Mouse (Mus musculus) skeletal muscle tissue, postnatal 0 days (tissue): ENCODE results near the gene Cst11. TPM values are rescaled to one million over a fixed set of nuclear protein-coding genes. Genes with fewer than 3 reads are reported as not detected.

Experiments used
- polyA plus RNA-seq: library from polyadenylated mRNA; unstranded; fragments of >200 nt; fragmentation: Nextera tagmentation; extraction: Ambion mirVana; gene quantifications from 2 replicates; pipeline ENCODE4 v1.2.1, GENCODE M21; 2015

Cst11 gene
- not detected in 2 replicates for polyA plus RNA-seq

DNA sequence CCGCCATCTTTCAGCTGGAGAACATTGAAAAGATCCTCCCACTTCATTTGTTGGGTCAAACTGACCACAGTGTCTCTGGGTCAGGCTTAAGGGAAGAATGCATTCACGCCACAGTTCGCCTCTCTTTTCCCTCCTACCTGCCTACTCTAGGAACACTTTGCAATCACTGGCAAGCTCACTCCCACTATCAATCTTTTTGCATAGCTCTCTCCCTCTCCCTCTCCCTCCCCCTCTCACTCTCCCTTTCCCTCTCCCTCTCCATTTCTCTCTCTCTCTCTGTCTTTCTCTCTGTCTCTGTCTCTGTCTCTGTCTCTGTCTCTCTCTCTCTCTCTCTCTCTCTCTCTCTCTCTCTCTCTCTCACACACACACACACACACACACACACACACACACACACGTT, at the start of gene Cst11:
TSS of gene Cst11 (minus strand) at position 101 of the 400 bp plus-strand sequence.

DNA sequence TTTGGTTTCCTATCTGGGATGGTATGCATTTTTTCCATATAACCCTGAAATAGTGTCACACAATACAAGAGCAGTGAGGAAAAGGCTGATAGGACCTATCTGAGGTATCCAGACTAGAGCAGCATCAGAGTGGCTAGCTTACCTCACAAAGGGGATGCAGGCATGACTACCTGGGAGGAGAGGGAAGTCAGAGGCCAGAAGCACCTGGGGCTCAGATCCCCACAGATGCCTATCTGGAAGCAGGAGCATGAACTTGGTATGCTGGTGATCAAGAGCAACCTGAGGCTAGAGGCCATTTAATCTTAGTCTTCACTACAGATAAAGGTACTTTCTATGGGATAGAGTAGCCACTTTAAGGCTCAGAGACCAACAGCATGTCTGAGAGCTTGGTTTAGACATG, 48.6 kb upstream of the Cst11 start, which contains the start of gene Cst13:
TSS of gene Cst13 (plus strand) at position 173 of the 400 bp plus-strand sequence.

DNA sequence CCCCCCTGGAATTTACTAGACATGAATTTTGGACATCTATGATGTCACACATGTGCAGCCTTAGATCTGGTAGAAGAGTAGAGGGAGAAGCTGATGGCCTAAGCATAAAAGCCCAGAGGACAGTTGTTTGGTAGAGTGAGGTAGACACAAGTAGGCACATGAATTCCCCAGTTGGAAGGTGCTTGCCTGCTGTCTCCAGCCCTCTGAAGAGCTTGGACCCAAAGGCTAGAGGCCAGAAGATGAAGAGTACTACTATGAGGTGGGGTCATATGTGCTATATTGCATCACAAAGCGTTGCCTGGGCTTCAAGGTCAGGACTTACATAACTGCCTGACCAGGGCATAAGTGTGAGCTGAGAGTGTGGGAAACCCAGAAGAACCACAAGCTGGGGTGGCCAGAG, 27.2 kb upstream of the Cst11 start, which contains the start of gene Cst8:
TSS of gene Cst8 (plus strand) at position 301 of the 400 bp plus-strand sequence.

DNA sequence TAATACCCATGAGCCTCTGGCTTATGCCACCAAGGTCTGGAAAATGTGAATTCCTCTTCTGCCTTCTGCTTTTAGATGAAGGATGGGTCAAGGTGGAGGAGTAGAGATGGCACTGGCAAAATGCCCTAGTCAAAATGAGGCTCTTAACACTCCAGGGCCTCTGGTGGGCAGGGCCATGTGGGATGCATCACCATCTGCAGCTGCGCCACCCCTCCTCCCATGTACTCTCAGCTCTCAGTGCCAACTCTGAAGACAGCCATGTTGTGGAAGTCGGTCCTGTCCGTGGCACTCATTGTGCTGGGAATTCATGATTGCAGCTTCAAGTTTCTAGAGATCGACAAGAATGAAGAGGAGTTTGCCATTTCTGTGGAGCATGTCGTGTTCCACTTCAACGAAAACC, 17.8 kb upstream of the Cst11 start, which contains the start of gene Cst12:
TSS of gene Cst12 (plus strand) at position 220 of the 400 bp plus-strand sequence.

DNA sequence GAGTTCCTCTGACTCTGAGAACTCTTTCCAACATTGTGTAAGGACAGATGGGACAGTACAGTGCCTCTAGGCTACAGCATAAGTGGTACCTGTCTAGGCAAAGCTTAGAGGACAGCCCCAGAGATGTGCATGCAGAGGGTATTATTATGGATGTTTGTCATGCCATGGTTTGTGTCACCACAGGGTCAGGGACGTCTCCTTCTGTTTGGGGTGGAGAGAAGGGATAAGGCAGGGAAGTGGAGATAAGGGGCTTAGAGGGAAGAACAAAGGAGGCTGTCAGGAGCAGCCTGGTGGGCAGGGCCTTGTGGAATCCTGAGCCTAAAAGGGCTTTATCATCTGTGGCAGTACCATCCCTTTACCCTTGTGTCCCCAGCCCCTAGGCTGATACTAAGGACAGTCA, 10.4 kb upstream of the Cst11 start, which contains the start of gene 8030411F24Rik:
TSS of gene 8030411F24Rik (plus strand) at position 301 of the 400 bp plus-strand sequence.

DNA sequence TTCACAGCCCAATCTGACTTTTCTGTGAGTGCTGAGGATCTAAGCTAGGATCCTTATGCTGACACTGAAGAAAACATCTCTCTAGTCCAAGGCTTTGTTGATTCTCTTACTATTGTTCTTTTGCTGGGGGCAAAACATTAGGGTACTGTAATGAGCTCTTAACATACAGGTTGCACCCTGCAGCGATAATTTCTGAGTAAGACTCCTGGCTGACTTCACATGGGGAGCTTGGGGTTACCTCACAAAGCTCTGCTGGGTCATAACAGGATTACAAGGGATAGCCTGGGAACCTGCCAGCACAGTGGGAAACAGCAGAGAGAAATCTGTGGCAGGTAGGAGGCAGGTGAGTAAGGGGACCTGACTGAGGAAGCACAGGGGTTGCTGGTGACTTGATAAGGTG, 21.2 kb downstream of the Cst11 start, which contains the start of gene Cstl1:
TSS of gene Cstl1 (plus strand) at position 301 of the 400 bp plus-strand sequence.

DNA sequence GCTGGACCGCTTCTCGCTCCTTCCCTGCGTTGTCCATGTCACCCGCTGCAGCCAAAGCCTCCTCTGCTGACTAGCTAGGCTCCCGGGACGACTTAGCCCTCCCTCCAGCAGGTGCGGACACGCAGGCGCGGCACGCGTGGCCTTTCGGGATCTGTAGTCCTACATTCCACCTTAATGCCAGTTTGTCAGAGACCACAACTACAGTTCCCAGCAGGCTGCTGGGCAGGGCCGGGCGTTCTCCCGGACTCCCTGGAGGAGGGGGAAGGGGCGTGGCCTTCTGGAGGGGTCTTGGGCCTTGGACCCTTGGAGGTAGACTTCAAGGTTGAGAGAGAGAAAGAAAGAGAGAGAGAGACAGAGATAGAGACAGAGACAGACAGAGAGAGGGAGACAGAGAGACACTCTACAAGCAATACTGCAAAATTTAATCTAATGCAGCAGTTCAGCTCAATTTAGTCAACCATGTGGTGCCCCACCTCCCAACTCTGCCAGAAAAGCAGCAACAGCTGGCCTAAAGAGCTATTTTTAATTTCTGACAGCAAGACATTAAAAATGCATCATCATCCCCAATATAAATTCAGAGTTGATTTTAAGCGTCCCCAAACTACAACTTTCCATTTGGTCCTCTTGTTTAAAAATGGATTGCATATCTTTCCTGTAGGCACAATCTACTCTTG, 38.8 kb downstream of the Cst11 start, which contains the start of gene Napb:
TSS of gene Napb (minus strand) at position 141 of the 674 bp plus-strand sequence.

Other genes with a start within 250 kb of the Cst11 start
- gene Nxt1, start 98.9 kb downstream of the Cst11 start, polyA plus RNA-seq = 20.2 and 27.2 TPM in 2 replicates
- gene Gzf1, start 90.5 kb downstream of the Cst11 start, polyA plus RNA-seq = 14.8 and 15.2 TPM in 2 replicates
- 2.8 and 4.0 TPM in 2 replicates for gene Napb, start 39.0 kb downstream of the Cst11 start, polyA plus RNA-seq
- gene Cstl1, start 21.1 kb downstream of the Cst11 start, polyA plus RNA-seq = not detected in 2 replicates
- gene 8030411F24Rik, start 10.5 kb upstream of the Cst11 start, polyA plus RNA-seq = not detected in 2 replicates
- not detected in 2 replicates for gene Cst12, start 17.9 kb upstream of the Cst11 start, polyA plus RNA-seq
- not detected in 2 replicates for gene Cst8, start 27.3 kb upstream of the Cst11 start, polyA plus RNA-seq
- gene Cst13, start 48.6 kb upstream of the Cst11 start, polyA plus RNA-seq = not detected in 2 replicates
- not detected in 2 replicates for gene Cst9, start 63.6 kb upstream of the Cst11 start, polyA plus RNA-seq
- not detected in 2 replicates for gene 9230104L09Rik, start 93.5 kb upstream of the Cst11 start, polyA plus RNA-seq
- gene Cst3, start 104.2 kb upstream of the Cst11 start, polyA plus RNA-seq = 550 and 551 TPM in 2 replicates
- not detected in 2 replicates for gene Gm1330, start 231.8 kb upstream of the Cst11 start, polyA plus RNA-seq
- not detected in 2 replicates for gene Gm10750, start 245.7 kb upstream of the Cst11 start, polyA plus RNA-seq